Mouse (Mus musculus): ENCODE measurements at regions not wholly inside any gene's neighbourhood (a gene's known extent, or its start where the extent isn't known, plus 50 kb on each side); places are given as distances from the start of the nearest gene placed in this dataset.

DNA sequence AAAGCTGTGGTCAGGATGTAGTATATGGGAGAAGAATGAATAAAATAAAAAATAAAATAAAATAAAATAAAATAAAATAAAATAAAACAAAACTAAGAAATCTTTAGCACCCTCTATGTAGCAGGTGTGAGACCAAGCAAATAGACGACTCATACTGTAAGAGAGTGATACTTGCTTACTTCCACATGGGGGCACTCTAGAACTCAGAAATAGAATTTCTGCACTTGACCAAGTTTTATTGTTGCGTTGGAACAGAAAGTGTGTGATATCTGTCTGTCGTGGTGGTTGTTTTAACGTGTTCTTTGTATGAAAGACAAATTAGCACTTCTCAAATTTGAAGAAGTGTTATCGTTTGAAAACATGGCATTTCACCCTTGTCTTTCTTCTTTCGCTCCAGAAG is 125.4 kb downstream of the Dthd1 start:
- peak in 1 of 2 experiments; percentile 7 for DNase-seq (ENCODE audit: low spot score in 2 of 2)

All from left cerebral cortex, adult 9 months (tissue).